Mouse (Mus musculus): Measurements from ENCODE around the gene Hoxc4. TPM values are rescaled to one million over a fixed set of nuclear protein-coding genes. Genes with fewer than 3 reads are reported as not detected.

Hoxc4 gene
- polyA plus RNA-seq, 1 experiment from 2014 or later = 63.8 TPM

DNA sequence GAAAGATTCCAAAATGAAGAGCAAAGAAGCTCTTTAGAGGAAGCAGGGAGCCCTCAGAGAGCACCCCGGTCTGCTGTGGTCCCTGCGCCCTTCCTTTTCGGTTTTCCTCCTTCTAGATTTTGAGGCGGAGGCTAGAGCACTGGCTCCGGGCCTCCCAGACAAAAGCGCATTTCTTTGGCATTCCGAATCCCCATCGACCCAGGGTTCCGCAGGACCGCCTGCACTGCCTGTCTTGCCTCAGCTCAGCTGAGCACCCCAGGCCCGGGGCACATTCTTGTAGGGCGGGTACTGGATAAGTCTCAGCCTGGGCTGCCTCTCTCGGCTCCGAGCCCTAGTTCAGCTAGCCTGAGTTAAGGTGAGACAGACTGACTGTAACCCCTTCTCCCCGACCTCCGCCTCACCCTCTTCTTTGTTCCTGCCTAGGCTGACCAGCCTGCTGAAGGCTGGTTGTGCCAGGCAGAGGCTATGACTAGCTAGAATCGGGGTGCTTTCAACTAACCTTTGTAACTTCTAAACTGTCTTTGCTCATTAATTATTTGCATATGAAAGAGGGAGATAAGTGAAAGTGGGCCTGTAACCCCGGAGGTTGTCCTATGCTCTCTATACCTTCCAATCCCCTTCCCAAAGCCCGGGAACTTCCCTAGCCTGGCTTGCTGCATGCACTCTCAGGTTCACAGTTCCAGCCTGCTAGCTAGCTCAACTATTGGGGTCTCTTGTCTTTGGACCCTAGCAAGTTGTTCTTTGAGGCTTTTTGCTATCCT, 3.1 kb upstream of the Hoxc4 start:
- no peaks in the 10 kb centered on the region for H3K36me3 ChIP-seq
- WGBS = 5% methylated on average over 19 of the region's 19 CpGs
- H3K4me3 ChIP-seq = peak overlapping the region; percentile 45
- peak overlapping the region; percentile 66 for H3K4me2 ChIP-seq
- peaks cover 82% of the 10 kb centered on the region for H3K27me3 ChIP-seq
- peak overlapping the region; percentile 89 for H3K27ac ChIP-seq (replicated peaks)
- no peaks in the 10 kb centered on the region for H3K9me3 ChIP-seq
- H3K9ac ChIP-seq = peak overlapping the region; percentile 51
- ATAC-seq (ENCODE audit: low FRiP score, low read depth) = no peak
- peaks cover 10% of the 10 kb centered on the region for H3K4me1 ChIP-seq (replicated peaks)

DNA sequence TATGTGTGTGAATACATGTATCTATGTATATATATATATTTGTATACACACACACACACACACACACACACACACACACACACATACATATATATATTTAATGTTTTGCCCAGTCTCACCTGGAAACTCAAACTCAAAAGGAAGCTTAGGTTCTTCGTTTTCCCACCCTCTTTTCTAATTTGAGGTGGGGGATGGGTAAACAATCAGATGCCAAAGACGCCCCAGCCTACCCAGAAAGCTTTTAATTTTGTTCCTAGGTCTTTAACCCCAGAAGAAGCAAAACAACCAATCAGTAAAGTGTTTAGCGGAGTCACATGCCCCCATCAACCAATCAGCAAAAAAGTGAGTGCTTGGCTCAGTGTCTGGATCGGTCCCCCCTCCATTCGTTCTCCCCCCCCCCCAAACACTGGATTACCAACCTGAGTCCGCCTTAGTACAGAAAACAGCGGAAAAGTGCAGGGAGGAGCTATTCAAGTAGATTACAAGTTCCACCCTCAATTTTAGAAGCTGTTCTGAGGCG, 2.2 kb downstream of the Hoxc4 start:
- H3K27ac ChIP-seq (replicated peaks) = no peak overlapping the region
- WGBS = 3% methylated on average over 8 of the region's 8 CpGs
- peak overlapping the region; percentile 12; the same call in 1 of the 2 replicates for H3K4me3 ChIP-seq
- peaks cover 95% of the 10 kb centered on the region for H3K27me3 ChIP-seq
- H3K9ac ChIP-seq = no peak overlapping the region
- no peaks in the 10 kb centered on the region; the same call in 1 of the 2 replicates for H3K4me1 ChIP-seq (replicated peaks)
- peak overlapping the region; percentile 43 for H3K4me2 ChIP-seq
- no peaks in the 10 kb centered on the region for H3K36me3 ChIP-seq
- ATAC-seq (ENCODE audit: low FRiP score, low read depth) = no peak
- no peaks in the 10 kb centered on the region for H3K9me3 ChIP-seq

DNA sequence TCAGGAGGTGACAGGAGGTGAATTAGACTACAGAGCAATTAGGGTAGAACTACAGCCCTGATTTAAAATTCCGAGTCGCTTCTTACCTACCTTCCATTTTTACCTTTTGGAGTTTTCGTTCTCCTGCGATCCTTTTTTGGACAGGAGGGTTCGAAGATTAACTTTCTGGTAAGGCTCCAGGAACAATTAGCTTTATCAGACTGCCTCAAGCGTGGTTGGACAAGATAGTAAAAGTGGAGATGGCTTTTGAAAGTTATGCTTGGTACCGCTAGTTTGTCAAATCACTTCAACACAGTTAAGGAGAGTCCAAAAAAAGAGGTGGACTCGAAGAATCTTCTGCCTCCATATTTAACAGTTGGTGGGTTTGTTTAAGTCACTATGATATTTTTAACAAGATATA, 2.8 kb downstream of the Hoxc4 start:
- Histone ChIP-seq H3K36me3 (no peaks in the 10 kb centered on the region), H3K9me3 (no peaks in the 10 kb centered on the region), H3K4me3 (peak overlapping the region; percentile 12; the same call in 1 of the 2 replicates), H3K27me3 (peaks cover 93% of the 10 kb centered on the region), H3K4me2 (peak overlapping the region; percentile 43), H3K4me1 (replicated peaks) (no peaks in the 10 kb centered on the region; the same call in 1 of the 2 replicates), H3K9ac (no peak overlapping the region), H3K27ac (replicated peaks) (no peak overlapping the region)
- 11% methylated on average over 8 of the region's 8 CpGs for WGBS
- no peak for ATAC-seq (ENCODE audit: low FRiP score, low read depth)

DNA sequence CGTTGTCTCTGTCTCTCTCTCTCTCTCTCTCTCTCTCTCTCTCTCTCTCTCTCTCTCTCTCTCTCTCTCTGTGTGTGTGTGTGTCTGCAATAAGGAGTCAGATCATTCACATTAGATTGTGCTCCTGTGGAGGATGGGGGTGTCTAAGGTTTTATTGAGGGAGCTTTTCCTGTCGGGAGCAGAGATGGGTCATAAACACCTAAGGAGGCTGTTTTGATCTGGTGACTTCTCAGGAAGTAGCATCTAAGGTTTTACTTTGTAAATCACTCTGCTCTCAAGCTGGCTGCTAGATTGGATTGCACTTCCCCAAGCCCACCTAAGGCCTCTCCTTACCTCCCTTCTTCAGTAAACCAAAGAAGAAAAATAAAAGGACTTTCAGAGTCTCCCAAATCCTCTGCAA, 5.4 kb downstream of the Hoxc4 start:
- ATAC-seq (ENCODE audit: low FRiP score, low read depth) = no peak
- H3K9me3 ChIP-seq = no peaks in the 10 kb centered on the region
- 2% methylated on average over 2 of the region's 2 CpGs for WGBS
- no peak overlapping the region for H3K27ac ChIP-seq (replicated peaks)
- H3K27me3 ChIP-seq = peaks cover 83% of the 10 kb centered on the region
- H3K4me2 ChIP-seq = peak overlapping the region; percentile 46; the same call in 1 of the 2 replicates
- H3K4me3 ChIP-seq = no peak overlapping the region
- no peak overlapping the region for H3K9ac ChIP-seq
- H3K36me3 ChIP-seq = no peaks in the 10 kb centered on the region
- peaks cover 4% of the 10 kb centered on the region; the same call in 1 of the 2 replicates for H3K4me1 ChIP-seq (replicated peaks)

DNA sequence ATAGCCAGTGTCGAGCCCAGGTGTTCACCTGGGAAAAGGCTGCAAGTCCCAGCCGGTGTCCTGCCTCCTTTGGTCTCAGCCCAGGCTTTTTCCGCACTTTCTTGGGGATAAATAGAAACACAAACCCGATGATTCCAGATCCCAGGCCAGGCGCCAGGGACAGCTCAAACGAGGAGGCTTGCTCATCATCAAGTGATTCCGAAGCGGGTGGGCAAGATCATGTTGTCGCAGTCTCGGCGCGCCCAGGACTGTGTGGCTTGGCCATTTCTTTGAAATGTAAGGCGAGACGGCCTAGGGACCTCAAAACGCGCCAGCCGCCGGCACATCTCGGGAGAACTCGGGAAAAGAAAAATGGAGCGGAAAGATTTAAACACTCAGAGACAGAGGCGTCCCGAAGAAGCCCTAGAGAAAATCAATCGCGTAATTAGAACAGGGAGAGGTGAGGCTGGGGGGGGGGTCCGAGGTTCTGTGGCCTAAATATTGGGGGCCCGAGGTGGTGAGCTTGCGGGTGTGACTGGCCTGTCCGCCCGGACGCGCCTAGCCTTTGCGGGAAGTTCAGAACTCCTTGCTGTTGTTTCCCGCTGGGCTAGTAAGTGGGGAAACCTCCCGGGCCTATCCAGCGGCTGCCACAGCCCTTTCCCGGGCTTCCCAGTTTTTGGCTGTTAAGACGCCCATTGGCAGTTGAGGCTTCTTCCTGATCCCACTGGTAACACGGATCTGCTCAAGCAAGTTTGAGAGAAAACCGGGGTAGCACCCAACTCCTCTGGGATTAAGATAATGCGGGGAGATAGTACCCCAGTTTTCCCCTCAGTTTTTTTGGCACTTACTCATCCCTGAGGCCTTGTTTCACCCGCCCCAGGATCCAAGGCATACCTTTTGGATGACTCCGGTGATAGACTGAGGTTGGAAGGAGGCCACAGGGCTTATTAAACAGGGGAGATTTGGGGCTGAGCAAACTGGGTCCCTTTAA, 8.8 kb downstream of the Hoxc4 start:
- 0 out of 2 replicates have a peak overlapping the region, but pooled peaks have one; percentile 23 for H3K9ac ChIP-seq

DNA sequence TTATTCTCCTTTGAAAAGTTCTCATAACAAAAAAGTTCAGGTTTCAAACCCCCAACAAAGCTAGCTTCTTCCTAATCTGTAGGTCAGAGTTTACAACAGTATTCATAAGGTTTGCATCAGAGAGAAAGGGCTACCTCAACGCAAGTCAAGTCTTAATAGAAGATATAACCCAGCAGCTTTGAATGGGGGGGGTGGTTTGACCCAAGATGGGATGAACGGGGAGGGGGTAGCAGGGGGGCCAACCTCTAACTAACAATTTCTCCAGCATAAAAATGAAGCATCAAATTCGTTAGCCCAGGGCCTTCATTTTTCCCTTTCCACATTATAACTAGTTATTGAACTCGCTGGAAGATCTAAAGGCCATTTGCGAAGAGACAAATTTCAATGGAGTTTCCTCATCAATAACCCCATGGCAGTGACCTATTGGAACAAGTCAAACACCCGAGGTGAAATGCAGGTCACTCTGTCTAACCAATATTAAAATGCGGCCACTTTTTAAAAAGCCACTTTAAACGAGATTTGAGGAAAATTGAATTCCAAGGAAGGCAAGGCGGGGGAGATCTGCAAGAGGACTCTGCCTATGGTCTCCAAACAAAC, 10.3 kb downstream of the Hoxc4 start:
- Histone ChIP-seq H3K4me2 (peak overlapping the region; percentile 2; the same call in 1 of the 2 replicates), H3K27ac (replicated peaks) (peak overlapping the region; percentile 69), H3K36me3 (no peaks in the 10 kb centered on the region), H3K4me1 (replicated peaks) (peaks cover 7% of the 10 kb centered on the region), H3K9ac (no peak overlapping the region), H3K27me3 (peaks cover 70% of the 10 kb centered on the region), H3K4me3 (no peak overlapping the region), H3K9me3 (no peaks in the 10 kb centered on the region)
- 14% methylated on average over 9 of the region's 9 CpGs for WGBS
- ATAC-seq (ENCODE audit: low FRiP score, low read depth) = no peak

More for the DNA sequence above, 8.8 kb downstream of the Hoxc4 start:
- H3K9me3 ChIP-seq = no peaks in the 10 kb centered on the region
- H3K4me1 ChIP-seq (replicated peaks) = peaks cover 4% of the 10 kb centered on the region; the same call in 1 of the 2 replicates
- ATAC-seq (ENCODE audit: low FRiP score, low read depth) = no peak
- 3% methylated on average over 43 of the region's 43 CpGs for WGBS
- peak overlapping the region; percentile 46 for H3K4me2 ChIP-seq
- no peaks in the 10 kb centered on the region for H3K36me3 ChIP-seq
- peak overlapping the region; percentile 20 for H3K4me3 ChIP-seq
- peak overlapping the region; percentile 69 for H3K27ac ChIP-seq (replicated peaks)
- peaks cover 74% of the 10 kb centered on the region for H3K27me3 ChIP-seq

DNA sequence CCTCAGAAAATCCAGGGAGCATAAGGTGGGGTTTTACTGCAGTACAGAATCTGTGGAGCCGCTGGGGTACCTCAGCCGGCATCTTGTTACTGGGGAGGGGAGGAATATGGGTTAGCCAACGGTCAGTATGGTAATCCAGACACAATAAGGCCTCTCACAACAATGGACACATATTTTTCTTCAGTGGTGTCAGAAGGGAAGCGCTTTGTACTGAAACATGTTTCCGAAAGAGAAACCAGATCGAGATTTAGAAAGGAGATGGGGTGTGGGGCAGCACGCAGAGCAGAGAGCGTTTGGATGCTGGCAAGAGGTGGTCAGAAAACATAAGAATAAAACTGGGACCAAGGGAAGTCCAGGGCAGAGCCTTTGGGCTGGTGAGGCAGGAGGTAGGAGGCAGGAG, 11.4 kb downstream of the Hoxc4 start:
- H3K9ac ChIP-seq = 0 out of 2 replicates have a peak overlapping the region, but pooled peaks have one; percentile 10
- H3K27ac ChIP-seq (replicated peaks) = peak overlapping the region; percentile 69
- peak overlapping the region; percentile 12; the same call in 1 of the 2 replicates for H3K4me3 ChIP-seq

DNA sequence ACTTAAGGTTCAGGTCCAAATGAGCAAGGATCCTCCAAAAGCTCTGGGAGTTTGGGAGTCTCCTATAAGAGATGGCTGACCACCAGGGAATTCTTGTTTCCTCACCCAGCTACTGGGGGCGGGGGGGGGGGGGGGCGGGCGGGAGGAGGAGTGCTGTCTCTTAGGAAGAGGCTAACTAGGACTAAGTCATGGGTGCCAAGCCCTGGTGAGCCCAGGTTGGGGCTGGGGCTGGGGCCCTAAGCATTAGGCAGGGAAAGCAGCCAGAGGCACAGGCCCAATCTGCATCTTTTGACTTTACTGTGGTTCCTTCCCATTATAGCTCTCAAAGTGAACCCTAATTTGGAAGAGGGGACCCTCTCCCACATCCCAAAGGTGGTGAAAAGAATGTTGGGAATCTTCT, 13.4 kb downstream of the Hoxc4 start:
- H3K27me3 ChIP-seq = peaks cover 69% of the 10 kb centered on the region
- peak overlapping the region; percentile 13; the same call in 1 of the 2 replicates for H3K9ac ChIP-seq
- H3K36me3 ChIP-seq = no peaks in the 10 kb centered on the region
- peak overlapping the region; percentile 79 for H3K27ac ChIP-seq (replicated peaks)
- peak overlapping the region; percentile 41 for H3K4me2 ChIP-seq
- no peak for ATAC-seq (ENCODE audit: low FRiP score, low read depth)
- peaks cover 10% of the 10 kb centered on the region for H3K4me1 ChIP-seq (replicated peaks)
- H3K9me3 ChIP-seq = no peaks in the 10 kb centered on the region
- H3K4me3 ChIP-seq = peak overlapping the region; percentile 20; the same call in 1 of the 2 replicates
- WGBS = 0% methylated on average over 2 of the region's 3 CpGs

More for the DNA sequence above, 11.4 kb downstream of the Hoxc4 start:
- H3K4me2 ChIP-seq = peak overlapping the region; percentile 35
- ATAC-seq (ENCODE audit: low FRiP score, low read depth) = no peak
- H3K27me3 ChIP-seq = peaks cover 61% of the 10 kb centered on the region
- 4% methylated on average over 8 of the region's 8 CpGs for WGBS
- H3K36me3 ChIP-seq = no peaks in the 10 kb centered on the region
- peaks cover 10% of the 10 kb centered on the region for H3K4me1 ChIP-seq (replicated peaks)
- no peaks in the 10 kb centered on the region for H3K9me3 ChIP-seq

DNA sequence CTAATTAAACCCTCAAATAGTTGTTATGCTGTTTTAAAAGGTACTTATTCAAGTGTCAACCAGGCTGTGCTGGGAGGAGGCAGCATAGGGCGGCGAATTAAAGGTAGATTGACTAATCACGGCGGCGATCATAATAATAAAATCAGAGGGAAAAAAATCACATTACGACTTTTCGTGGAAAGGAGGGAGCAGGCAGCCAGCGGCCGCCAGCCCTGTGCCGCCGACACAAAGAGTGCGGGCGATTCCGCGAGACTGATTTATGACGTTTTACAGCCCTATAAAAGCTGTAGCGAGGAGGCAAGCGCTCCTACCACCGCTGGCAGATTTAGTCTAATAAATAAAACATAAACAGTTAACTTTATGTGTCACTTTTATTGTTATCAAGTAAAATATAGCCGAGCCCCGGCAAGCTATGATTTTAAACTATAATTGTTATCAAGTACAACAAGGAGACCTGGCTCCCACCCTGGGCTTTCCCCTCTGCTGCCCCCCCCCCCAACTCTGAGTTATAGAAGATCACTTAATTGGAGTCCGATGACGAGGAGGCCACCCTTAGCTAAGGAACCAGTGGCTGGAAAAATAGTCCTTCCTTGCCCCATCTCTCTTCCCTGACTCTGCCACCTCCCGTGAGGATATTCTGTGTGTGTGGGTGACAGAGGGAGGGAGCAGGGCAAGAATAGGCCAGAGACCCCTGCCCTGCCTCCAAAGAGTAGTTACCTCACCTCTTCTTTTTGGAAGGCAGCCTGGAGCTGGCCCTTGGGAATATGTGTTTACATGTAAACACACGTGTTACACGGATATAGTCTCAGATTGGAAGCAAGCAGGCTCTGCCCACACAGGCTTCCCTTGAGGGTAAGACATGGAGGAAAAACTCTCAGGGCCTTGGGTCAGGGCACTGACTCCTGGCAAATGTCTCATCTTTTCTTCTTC, 14.2 kb downstream of the Hoxc4 start:
- Histone ChIP-seq H3K27me3 (peaks cover 72% of the 10 kb centered on the region), H3K4me2 (peak overlapping the region; percentile 41), H3K36me3 (no peaks in the 10 kb centered on the region), H3K4me1 (replicated peaks) (peaks cover 6% of the 10 kb centered on the region), H3K27ac (replicated peaks) (peak overlapping the region; percentile 79), H3K9me3 (no peaks in the 10 kb centered on the region), H3K4me3 (peak overlapping the region; percentile 20), H3K9ac (peak overlapping the region; percentile 13; the same call in 1 of the 2 replicates)
- 1% methylated on average over 26 of the region's 26 CpGs for WGBS
- no peak for ATAC-seq (ENCODE audit: low FRiP score, low read depth)

DNA sequence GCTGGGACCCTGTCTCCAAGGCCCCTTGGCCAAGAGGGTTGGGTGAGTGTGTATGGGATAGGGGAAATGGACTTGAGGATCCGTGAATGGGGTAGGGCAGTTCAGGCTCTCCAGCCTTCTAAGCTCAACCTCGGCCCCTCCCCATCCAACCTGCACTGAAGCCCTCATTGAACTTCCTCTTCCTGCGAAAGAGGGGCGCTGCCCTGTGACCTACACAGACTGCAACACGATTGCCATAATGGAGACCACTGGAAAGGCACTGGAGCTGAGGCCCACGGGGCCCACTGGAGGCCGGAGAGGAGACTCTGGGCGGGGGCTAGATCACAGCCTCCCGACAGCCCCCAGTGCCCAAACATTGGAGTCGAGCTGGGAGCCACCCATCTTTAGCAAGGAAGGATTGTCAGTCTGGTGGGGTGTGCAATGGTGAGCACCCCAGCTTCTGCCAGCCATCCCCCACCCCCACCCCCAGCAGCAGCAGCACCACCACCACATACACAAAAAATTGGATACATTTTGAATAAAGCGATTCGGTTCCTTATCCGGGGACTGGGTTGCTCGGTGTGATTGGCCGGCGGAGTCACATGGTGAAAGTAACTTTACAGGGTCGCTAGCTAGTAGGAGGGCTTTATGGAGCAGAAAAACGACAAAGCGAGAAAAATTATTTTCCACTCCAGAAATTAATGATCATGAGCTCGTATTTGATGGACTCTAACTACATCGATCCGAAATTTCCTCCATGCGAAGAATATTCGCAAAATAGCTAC, 15.5 kb downstream of the Hoxc4 start:
- Histone ChIP-seq H3K4me1 (replicated peaks) (peaks cover 6% of the 10 kb centered on the region), H3K9ac (peak overlapping the region; percentile 56), H3K36me3 (no peaks in the 10 kb centered on the region), H3K4me3 (peak overlapping the region; percentile 47), H3K27ac (replicated peaks) (peak overlapping the region; percentile 87), H3K9me3 (no peaks in the 10 kb centered on the region), H3K4me2 (peak overlapping the region; percentile 56), H3K27me3 (peaks cover 71% of the 10 kb centered on the region)
- ATAC-seq (ENCODE audit: low FRiP score, low read depth) = peak; percentile 75
- under 1% methylated on average over 24 of the region's 24 CpGs for WGBS

All from hindbrain, embryonic 15.5 days (tissue).